Mouse (Mus musculus) embryo, embryonic 11 days (tissue): ENCODE data around the gene Pgs1.

Source experiments
- DNase-seq: peaks from one replicate; pipeline ENCODE4 v3.0.0-alpha.2; 2015

Gene Pgs1

GRCm38 (mm10) chr11:118004217-118004616 lies 18.1 kb downstream of the Pgs1 start:
- DNase-seq: no peak

DNA sequence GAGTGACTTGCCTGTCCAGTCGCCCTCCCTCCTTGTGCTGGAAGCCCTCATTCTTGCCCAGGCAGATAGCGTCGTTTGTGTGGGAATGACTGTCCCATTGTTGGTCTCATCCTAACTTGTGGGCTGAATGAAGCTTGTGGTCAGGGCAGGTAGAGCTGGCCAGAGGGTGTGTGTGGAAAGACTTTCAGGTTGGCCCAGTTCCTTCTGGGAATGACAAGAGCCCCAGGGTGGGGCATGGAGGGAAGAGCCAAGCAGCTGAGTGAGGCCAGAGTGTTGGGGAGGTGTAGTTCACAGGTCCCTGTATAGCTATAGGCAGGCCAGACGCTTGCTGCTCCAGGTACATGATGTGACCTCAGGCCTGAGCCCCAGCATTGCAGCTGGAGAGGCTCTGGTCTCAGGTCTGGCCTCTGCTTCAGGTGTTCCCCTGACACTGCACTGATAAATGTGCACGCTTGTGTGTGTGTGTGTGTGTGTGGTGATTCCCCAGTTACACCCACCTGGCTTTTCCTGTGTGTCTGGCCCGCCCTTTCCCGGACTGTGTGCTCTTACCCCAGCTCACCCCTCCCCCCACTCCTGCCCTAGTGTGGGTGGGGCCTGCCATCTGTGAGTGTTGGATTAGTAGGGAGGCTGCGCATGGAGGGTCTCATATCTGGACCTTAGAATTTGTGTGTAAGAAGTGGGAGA lies 21.5 kb downstream of the Pgs1 start:
- DNase-seq: no peak

DNA sequence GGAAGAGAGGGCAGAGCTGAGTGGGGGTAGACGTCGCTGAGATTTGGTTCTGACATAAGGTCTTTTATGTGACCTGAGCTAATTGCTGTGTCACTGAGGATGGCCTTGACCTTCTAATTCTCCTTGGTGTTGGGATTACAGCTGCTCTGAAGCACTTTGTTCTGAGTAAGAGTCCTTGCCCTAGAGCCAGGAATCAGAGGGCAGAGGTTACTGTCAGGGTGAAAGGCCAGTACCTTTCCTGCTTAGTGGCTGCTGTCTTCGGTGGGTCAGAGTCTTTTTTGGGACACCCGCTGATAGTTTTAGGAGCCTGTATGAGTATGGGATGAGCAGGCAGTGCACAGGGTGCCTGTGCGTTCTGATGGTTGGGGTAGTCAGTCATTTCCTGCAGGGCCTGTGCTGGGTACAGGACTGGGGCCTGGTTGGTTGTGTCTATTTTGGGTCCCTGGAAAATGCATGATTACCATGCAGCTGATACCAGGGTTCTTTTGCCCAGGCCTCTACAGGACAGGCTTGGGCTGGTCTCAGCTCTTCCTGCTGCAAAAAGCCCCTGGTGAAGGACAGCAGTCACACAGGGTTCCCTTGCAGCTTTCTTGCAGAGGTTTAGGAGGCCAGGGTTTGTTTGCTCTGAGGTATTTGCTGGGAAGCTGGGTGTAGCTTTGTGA lies 22.2 kb downstream of the Pgs1 start:
- DNase-seq: no peak

- DNase-seq: no peak
Observed at GRCm38 (mm10) chr11:118008843-118009242, 22.8 kb downstream of the Pgs1 start.

DNA sequence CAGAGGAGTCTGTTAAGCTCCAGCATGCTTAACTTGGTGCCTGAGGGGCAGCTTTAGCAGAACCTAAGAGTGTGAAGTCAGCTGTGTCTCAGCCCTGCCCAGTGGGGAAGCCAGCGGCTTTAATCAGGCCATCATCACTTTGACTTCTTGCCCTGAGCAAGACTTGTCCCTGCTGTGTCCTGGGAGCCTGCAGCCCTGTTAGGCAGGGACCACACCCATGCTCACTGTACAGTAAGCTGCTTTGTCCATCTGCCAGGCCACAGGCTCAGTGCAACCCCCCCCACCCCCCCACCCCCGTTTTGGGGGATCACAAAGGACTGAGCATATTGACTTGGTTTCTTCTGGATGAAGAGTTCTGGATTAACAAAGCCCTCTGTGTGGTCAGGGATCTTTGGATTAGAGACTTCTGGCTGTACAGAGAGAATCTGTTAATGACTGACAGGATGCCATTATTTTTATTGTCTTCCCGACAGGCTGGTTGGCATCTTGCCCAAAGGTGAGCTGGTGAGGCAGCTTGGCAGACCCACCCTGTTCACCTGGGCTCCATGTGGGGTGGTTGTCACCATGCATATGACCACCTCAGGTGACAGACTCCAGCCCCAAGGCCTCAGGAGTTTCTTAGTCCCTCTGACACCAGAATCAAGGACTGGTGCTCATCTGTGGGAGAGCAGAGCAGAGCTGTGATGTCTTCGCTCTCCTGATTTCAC lies 23.9 kb downstream of the Pgs1 start:
- DNase-seq: no peak

DNA sequence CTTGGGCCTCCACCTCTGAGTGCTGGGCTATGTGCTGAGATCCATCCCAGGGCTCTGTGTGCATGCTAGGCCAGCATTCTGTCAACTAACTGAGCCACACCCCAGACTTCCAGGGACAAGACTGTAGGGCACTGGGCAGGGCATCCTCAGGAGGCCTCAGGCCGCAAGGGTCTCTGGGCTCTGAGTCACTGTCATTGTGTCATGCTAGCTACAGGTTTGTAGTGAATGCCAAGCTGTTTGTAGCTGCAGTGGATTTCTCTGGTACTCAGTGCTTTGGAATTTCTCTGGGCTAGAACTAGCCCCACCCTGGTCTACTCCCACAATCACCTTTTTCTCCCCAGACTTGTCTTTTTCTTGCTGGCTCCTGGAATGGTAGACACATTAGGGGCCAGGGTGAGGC lies 26.5 kb downstream of the Pgs1 start:
- no peak for DNase-seq

DNA sequence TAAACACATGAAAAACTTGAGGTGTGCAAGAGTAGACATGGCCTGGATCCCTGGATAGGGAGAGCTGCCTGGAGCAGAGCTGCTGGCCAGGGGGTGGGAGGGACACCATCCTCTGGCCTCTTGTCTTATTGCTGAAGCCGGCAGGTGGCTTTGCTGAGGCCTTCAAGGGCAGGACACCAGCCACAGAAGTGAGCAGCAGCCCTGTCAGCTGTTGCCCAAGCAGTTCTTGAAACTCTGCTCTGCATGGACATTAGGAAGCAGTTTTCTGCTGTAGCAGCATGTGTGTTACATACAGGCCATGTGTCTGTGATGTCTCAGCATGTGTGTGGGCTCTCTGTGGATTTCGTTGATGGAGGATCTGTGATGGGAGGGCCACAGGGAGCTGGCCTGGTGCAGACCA lies 27.2 kb downstream of the Pgs1 start:
- no peak for DNase-seq

DNA sequence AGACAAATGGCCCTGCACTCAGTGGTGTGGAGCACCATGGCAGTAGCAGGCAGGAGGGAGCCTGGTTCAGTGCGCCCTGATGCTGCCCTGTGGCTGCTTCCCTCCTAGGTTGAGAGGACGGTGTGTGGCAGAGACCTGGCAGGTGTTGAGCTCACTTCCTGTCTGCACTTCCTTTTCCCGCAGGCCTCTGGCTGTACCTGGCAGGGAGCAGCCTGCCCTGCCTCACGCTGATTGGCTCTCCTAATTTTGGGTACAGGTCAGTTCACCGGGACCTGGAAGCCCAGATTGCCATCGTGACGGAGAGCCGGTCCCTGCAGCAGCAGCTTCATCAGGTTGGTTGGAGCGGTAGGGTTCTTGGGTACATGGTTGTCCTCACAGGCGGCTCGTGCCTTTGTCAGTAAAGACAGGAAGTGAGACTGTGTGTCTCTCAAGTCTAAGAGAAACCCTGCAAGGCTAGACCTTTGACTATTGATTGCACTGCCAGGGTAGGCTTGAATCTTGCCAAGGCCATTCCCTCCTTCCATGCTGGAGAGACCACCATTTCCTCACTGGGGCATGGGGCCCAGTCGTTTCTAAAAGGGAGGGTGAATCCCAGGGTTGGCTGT lies 28.4 kb downstream of the Pgs1 start:
- DNase-seq: no peak

DNA sequence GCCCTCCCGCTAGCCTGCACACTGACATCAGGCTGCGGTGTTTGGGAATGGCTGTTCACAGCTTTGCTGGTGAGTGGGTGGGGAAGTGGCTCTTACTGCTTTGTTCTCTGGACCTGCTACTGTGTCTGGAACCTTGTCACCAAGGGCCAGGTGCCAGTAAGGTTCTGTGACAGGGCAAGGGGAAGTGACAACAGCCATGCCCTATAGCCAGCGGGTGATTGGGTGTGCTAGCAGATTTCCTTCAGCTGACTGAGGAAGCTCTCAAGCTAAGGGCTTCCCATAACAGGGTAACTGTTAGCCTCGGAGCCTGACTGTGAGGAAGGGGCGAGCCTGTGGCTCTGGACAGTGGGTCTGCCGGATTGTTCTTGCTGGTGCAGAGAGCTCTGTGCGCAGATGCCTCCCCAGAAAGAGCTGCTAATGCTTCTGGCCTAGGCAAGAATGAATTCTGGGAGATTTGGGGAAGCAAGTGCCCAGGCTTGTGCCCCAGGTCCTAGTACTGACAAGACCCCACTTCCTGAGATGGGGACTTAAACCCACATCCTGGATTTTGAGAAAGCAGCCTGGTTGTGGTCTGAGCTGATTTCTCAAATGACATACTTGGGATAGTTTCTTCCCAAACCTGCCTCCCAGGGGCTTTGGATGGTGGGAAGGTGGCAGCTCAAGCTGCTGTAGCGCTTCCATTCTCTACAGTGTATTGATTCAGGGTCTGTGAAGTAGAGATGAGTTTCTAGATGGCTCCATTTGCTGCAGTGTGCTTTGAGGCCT lies 29.5 kb downstream of the Pgs1 start:
- DNase-seq: no peak

- no peak for DNase-seq
Observed at GRCm38 (mm10) chr11:118018328-118018727, 32.2 kb downstream of the Pgs1 start.

- DNase-seq: peak; percentile 74
Observed at GRCm38 (mm10) chr11:118021806-118022205, 35.7 kb downstream of the Pgs1 start.

DNA sequence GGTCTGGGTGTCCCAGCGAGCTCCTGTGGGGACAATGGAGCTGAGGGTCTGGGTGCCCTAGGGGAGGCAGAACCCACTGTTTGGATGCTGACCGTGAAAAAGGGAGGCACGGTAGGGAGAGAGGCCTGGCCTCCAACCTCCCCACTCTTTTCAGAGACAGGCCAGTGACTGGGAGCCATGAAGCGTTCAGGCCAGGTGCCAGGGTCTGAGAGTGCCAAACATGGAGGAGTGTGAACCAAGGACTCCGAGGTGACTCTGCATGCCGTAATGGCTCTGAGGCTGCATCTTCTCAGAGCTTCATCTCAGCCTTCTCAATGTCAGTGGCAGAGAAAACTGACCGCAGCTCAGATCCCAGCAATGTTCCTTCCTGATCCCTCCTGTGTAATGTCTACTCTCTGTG lies 37.4 kb downstream of the Pgs1 start:
- no peak for DNase-seq

GRCm38 (mm10) chr11:118024111-118024510 lies 38.0 kb downstream of the Pgs1 start:
- no peak for DNase-seq

- DNase-seq: no peak
Observed at GRCm38 (mm10) chr11:118029170-118029569, 43.1 kb downstream of the Pgs1 start.

GRCm38 (mm10) chr11:118031134-118031533 lies 45.0 kb downstream of the Pgs1 start:
- DNase-seq: no peak

- DNase-seq: no peak
Observed at GRCm38 (mm10) chr11:118034395-118034794, 48.3 kb downstream of the Pgs1 start.

DNA sequence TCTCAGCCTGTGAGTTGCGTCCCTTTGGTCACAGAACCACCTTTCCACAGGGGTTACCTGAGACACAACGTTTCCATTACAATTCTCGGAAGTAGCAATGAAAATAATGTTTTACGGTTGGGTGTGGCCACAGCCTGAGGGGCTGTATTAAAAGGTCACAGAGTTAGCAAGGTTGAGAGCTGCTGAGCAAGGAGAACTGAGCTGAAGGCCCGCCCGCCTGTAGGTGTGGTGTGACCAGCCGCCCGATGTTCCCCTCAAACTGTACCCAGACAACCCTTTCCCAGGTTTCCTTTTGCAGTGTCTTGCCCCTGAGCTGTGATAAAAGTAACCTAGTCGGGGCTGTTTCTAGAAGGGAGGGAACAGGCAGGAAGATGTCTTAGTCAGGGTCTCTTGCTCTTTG lies 49.0 kb downstream of the Pgs1 start:
- no peak for DNase-seq

- DNase-seq: no peak
Observed at GRCm38 (mm10) chr11:118042791-118043190, 56.7 kb downstream of the Pgs1 start.

DNA sequence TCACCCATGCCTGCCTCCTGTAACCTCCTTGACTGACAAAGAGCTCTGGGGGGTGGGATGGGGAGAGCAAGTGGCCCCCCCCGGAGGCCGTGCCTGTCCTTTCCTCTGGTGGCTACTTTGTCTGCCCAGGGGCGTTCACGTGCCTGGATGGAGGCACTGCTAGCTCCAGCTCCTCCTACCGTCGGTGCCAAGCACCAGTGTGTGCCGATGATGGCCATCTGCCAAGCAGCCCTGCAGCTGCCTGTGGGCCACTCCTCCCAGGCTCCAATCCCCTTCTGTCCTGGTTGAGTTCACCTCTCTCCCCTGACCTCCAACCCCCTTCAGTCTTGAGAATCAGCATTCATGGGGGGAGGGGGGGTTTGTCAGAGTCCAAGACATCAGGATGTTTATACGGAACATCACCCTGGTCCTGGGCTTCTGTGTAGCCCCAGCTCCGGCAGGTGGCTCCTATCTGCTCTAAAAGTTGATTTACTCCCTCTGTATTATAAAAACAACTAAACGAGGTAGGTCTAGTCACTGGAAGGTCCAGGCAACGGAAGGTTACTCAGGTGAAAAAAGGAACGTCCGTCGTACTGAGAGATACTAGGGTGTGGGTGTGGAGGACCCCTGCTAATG lies 57.3 kb downstream of the Pgs1 start:
- DNase-seq: no peak

DNA sequence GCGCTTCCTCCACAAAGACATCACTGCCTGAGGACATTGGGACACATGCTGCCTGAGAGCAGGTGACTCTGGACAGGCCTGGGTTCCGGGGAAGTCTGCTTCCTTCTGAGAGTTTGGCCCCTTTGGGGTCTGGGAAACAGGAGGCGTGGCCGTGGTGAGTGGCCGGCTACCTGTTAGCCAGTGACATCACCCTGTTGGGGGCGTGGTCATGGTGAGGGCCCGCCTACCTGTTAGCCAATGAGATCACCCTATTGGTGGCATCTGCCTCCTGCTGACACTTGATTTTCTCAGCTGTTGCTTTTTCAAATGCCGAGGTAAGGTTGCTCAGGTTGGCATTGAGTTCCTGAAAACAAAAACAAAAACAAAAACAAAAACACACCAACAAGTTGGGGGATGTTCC lies 63.5 kb downstream of the Pgs1 start:
- DNase-seq: peak; percentile 42

- no peak for DNase-seq
Observed at GRCm38 (mm10) chr11:118050174-118050573, 64.1 kb downstream of the Pgs1 start.

DNA sequence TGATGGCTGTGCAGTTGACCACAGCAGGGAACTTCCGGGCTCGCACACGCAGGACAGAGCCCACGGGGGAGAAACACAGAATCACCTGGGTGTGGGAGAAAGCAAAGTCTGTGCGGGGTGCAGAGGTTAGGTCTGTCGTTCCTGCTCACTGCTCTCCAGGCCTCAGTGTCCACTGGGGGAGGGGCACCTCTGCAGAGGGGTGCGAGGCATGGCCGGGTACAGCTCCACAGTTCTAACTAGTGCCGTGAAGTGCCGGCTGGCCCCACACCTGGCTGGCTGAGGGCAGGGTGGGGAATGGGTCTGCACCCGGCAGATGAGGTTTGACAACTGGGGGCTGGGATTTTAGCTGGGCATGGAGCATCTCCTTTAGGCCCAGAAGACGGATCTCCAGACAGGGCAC lies 72.3 kb downstream of the Pgs1 start:
- DNase-seq: no peak

- DNase-seq: no peak
Observed at GRCm38 (mm10) chr11:118058872-118059271, 72.8 kb downstream of the Pgs1 start.
